9 mouse cellular contexts compared by ENCODE assay signal in genomic region chr2:19656436-19656835, GRCm38 (mm10). TPM values are rescaled to one million over a fixed set of nuclear protein-coding genes. Genes with fewer than 3 reads are reported as not detected.
DNase-seq lines count a peak whose midpoint lies in the region; ATAC-seq and TF ChIP-seq lines count a peak whose summit lies in the region.
"Had no signal": no experiment of that assay in that cellular context is flagged by ENCODE, and none has a peak within 500 bp of the region (broad histone marks: within the 10 kb centered on the region; RNA-seq: fewer than 3 reads in every experiment).

No protein-coding gene starts in this region.

- no peak for ATAC-seq in intestine, embryonic 15.5 days
- ATAC-seq in liver, postnatal 0 days, result no peak

- H3K27me3 ChIP-seq in cerebellum, adult 2 months (ENCODE audit: control insufficient read depth, insufficient read depth, low read length), result no peaks in the 10 kb centered on the region
- H3K27me3 ChIP-seq in intestine, embryonic 15.5 days (replicated peaks), result no peaks in the 10 kb centered on the region
- no peaks in the 10 kb centered on the region for H3K27me3 ChIP-seq in liver, postnatal 0 days (ENCODE audit: insufficient read depth, low read length)

- intact Hi-C loops in gastrocnemius, adult 2 months (cut with DNase I), result loop anchor here (2.0 to 5.0 kb wide), 2 partner anchors 48 to 129 kb away; no protein-coding TSS in a partner anchor

- H3K9ac ChIP-seq in intestine, embryonic 15.5 days, result no peak overlapping the region
- no peak overlapping the region; the same call in 1 of the 2 replicates for H3K9ac ChIP-seq in liver, postnatal 0 days (replicated peaks)

- no peak for TF ChIP-seq EP300 in liver, postnatal 0 days (IDR thresholded peaks at IDR 0.05; ENCODE audit: low read depth)

- peak overlapping the region; percentile 83 for H3K4me3 ChIP-seq in gastrocnemius, adult 2 months
- H3K4me3 ChIP-seq in cerebellum, adult 2 months (replicated peaks; ENCODE audit: insufficient read depth, low read depth, low read length), result no peak overlapping the region
- H3K4me3 ChIP-seq in intestine, embryonic 15.5 days (replicated peaks), result no peak overlapping the region
- H3K4me3 ChIP-seq in liver, postnatal 0 days (ENCODE audit: low read depth, low read length), result peak overlapping the region; percentile 75

- no peak for TF ChIP-seq POLR2A in cerebellum, adult 2 months (IDR thresholded peaks at IDR 0.05; ENCODE audit: borderline replicate concordance, insufficient read depth, low read length)

- H3K27ac ChIP-seq in gastrocnemius, adult 2 months, result peak overlapping the region; percentile 98; the same call in 1 of the 2 replicates
- H3K27ac ChIP-seq in cerebellum, adult 2 months (ENCODE audit: insufficient read depth, low read length), result no peak overlapping the region
- H3K27ac ChIP-seq in intestine, embryonic 15.5 days, result no peak overlapping the region
- no peak overlapping the region for H3K27ac ChIP-seq in liver, postnatal 0 days (ENCODE audit: low read depth)

- TF ChIP-seq CTCF in gastrocnemius, adult 2 months (IDR thresholded peaks at IDR 0.05), result no peak
- TF ChIP-seq CTCF in cerebellum, adult 2 months (IDR thresholded peaks at IDR 0.05; ENCODE audit: borderline replicate concordance, insufficient read depth, low read depth, low read length), result no peak
- no peak for TF ChIP-seq CTCF in liver, postnatal 0 days (IDR thresholded peaks at IDR 0.05; ENCODE audit: low read depth)

- 36% methylated on average over 5 of the region's 5 CpGs for WGBS in cerebellum, adult 2 months
- 37% methylated on average over 5 of the region's 5 CpGs for WGBS in intestine, embryonic 15.5 days
- 44% methylated on average over 5 of the region's 5 CpGs for WGBS in liver, postnatal 0 days (ENCODE audit: insufficient replicate concordance)

- peak; percentile 19 for DNase-seq in gastrocnemius, adult 2 months
- DNase-seq in gastrocnemius, adult 18-20 months (ENCODE audit: low spot score), result no peak
- peak; percentile 24 to 25 for DNase-seq in cerebellum, adult 2 months
- DNase-seq in liver, postnatal 0 days, result no peak
- no peak for DNase-seq in layer of hippocampus, adult 9-10 months (ENCODE audit: low spot score)
- DNase-seq in embryo, embryonic 10 days (ENCODE audit: low spot score), result no peak
- DNase-seq in adrenal gland, postnatal 25 days, result no peak
- DNase-seq: lung, postnatal 14 days had no signal

- H3K4me2 ChIP-seq in intestine, embryonic 15.5 days (replicated peaks), result peak overlapping the region; percentile 88
- peak overlapping the region; percentile 85 for H3K4me2 ChIP-seq in liver, postnatal 0 days (ENCODE audit: low read depth, low read length)

- H3K4me1 ChIP-seq in cerebellum, adult 2 months (ENCODE audit: control insufficient read depth, insufficient read depth, low read length), result no peaks in the 10 kb centered on the region
- peaks cover 9% of the 10 kb centered on the region; the same call in 1 of the 2 replicates for H3K4me1 ChIP-seq in intestine, embryonic 15.5 days (replicated peaks)
- peaks cover 11% of the 10 kb centered on the region for H3K4me1 ChIP-seq in liver, postnatal 0 days (ENCODE audit: insufficient read depth)

- H3K36me3 ChIP-seq in intestine, embryonic 15.5 days, result no peaks in the 10 kb centered on the region
- no peaks in the 10 kb centered on the region for H3K36me3 ChIP-seq in liver, postnatal 0 days (replicated peaks; ENCODE audit: insufficient read depth, low read length)

- H3K9me3 ChIP-seq in intestine, embryonic 15.5 days, result no peaks in the 10 kb centered on the region
- H3K9me3 ChIP-seq in liver, postnatal 0 days (ENCODE audit: low read length), result no peaks in the 10 kb centered on the region

RNA-seq across cellular contexts. Expression of gene Otud1, which starts 1.1 kb away (rescaled TPM):
- total RNA-seq in gastrocnemius, adult 2 months (2021), result 10 to 100 TPM in 1 of 2 experiments, 1 to 10 TPM in 1; 8.1 to 16.8 TPM
- total RNA-seq in gastrocnemius, adult 18-20 months (2021), result 100 to 1,000 TPM in 1 of 2 experiments, 10 to 100 TPM in 1; 19.7 to 263 TPM
- 6.3 and 6.6 TPM in 2 replicates for polyA plus RNA-seq in cerebellum, adult 2 months (2012; rRNA removed)
- 1.1 and 1.3 TPM in 2 replicates for polyA plus RNA-seq in intestine, embryonic 15.5 days (2015; fragmentation: Nextera tagmentation; extraction: Ambion mirVana)
- 1.3 and 1.4 TPM in 2 replicates for polyA plus RNA-seq in liver, postnatal 0 days (2015; fragmentation: Nextera tagmentation; extraction: Ambion mirVana)
- total RNA-seq in adrenal gland, postnatal 25 days (2021), result 6.2 and 8.0 TPM in 2 replicates

Comparison
In these comparisons a context has a peak if more than half of its experiments do, and no peak if none do; other contexts are left out.
1. DNase-seq: peak in gastrocnemius, adult 2 months (single experiment) and cerebellum, adult 2 months (2 of 2); none in gastrocnemius, adult 18-20 months (single experiment), liver, postnatal 0 days (single experiment), layer of hippocampus, adult 9-10 months (single experiment), embryo, embryonic 10 days (single experiment) and adrenal gland, postnatal 25 days (single experiment).
2. H3K4me3 ChIP-seq: peak in gastrocnemius, adult 2 months (single experiment) and liver, postnatal 0 days (single experiment); none in cerebellum, adult 2 months (single experiment) and intestine, embryonic 15.5 days (single experiment).